Mouse (Mus musculus) adrenal gland (tissue): ENCODE data around the gene Zfp1.

Source experiments
- intact Hi-C: fragments of 180-260 bp; cut with DNase I; formaldehyde crosslinking; loops from one replicate; pipeline ENCODE4 v1.15.1; 2025

Gene Zfp1

DNA sequence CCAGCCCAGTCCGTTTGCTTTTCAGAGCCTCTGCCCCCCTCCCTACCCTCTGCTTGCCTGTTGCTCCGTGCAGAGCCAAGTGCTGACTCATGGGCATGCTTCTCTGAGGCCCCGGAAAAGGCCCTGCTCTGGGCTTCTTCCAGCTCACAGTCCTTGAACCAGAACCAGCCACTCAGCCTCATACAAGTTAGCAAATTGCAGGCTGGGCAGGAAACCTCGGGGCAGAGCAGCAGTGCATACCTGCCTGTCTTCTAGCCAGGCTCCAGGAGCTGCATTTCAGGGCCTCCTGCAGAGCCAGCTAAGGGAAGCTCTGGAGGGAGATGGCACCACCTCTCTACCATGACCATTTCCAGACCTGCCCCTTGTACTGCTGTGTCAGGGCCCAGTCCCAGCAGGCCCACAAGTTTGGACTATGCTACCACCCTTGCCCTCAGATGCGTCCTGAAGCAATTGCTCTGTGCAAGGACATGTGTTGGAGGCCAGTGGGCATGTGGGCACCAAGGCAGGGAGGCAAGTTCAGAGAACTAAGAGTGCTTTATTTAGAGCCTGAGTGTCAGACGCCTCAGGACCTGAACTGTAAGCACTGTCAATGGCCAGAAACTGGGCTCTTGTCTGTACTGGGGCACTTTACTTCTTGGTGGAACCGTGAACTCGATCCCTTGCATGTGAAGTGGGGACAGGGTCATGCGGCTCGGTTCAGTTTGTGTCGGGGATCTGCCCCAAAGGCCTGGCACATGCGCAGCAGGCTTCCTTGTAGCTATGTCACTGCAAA is 18.9 kb upstream of the Zfp1 start:
- intact Hi-C loops: loop anchor here (1.0 kb wide), 1 partner anchor 88 kb away; the partner anchor contains the start of gene Znrf1

DNA sequence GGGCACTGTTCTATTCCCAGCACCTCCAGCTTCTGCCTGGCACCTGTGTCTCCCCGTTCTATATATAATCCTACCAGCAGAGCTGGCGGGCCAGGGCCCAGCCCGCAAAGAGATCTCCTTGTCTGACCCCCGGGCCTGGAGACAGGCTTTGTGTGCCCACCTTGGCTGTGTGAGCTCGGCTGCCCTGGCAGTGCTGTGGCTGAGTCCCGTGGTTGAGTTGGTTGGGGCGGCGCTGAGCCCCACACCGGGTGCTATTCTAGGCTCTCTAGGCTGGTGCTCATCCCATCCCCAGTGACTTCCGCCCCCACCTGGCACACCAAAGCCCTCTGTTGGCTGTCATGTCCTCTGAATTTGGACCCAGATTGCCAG is 18.4 kb upstream of the Zfp1 start:
- intact Hi-C loops: loop anchor here (1.0 kb wide), 1 partner anchor 89 kb away; the partner anchor contains the start of gene Znrf1

GRCm38 (mm10) chr8:111625694-111626527 is 17.3 kb upstream of the Zfp1 start:
- intact Hi-C loops: no loop called here

DNA sequence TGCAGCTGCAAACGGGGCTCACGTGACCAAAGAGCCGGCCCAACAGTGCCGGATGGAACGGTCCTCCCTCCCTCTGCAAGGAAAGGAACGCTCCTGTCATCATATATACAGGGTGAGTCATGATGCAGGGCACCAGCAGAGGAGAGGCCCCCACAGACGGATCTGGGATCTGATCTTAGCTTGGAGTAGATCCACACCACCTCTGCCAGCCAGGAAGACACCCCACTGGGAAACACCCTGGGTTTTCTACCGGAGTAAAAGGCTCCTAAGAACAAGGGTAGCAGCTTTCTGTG is 16.7 kb upstream of the Zfp1 start:
- intact Hi-C loops: no loop called here

DNA sequence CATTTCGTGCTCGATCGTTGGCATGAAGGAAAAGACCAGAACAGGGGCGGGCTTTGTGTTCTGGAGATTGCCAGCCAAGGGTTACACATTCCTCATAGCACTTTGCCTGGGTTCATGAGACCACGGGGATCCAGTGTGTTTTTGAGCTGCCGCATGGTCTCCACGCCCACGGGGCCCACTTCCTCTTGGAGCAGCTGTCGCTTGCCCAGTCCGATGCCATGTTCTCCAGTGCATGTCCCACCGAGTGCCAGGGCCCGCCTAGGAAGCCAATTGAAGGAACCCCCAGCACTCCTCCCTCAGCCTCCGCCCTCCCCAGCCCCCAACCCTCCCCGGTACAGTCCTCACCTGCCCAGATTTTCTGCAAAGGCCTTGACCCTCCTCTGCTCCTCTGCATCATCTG is 16.3 kb upstream of the Zfp1 start:
- intact Hi-C loops: no loop called here

GRCm38 (mm10) chr8:111627923-111628322 is 15.3 kb upstream of the Zfp1 start:
- intact Hi-C loops: no loop called here

DNA sequence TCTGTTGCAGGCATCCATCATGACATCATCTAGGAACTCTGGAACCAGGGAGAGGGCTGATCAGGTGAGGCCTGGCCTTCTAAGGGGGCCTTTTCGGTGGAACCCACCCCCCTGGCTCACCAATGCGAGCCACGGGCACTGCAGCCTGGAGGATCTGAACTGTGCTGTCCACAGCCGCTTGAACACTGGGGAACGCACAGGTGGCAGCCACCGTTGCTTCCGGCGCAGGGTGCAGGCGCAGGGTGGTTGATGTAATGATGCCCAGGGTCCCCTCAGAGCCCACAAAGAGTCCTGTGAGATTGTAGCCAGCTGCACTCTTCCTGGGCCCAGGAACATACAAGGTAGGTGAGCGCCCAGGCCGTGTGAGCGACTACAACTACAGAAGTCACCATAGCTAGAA is 14.8 kb upstream of the Zfp1 start:
- intact Hi-C loops: no loop called here

GRCm38 (mm10) chr8:111628894-111629501 is 14.2 kb upstream of the Zfp1 start:
- intact Hi-C loops: no loop called here

DNA sequence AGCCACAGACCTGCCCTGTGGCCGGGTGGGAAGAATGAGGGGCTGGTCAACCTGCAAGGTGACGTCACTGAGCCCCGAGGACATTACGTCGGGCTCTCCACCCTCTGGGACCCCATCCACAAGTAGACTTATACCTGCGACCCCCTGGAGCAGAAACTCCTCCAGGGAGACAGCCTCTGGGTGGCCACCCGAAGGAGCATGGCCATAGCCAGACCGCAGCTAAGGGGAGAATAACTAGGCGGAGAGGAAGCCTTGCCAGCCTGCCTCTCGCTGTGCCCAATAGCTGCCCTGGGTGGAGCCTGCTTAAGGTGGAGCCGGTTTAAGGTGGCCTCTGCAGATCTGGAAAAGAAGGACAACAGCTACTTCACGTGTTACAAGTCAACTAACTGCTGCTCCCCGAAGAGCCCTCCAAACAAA is 13.1 kb upstream of the Zfp1 start, which contains the start of gene Ldhd:
Gene Ldhd (minus strand): TSS at position 270 of the 417 bp plus-strand sequence.
- intact Hi-C loops: no loop called here

GRCm38 (mm10) chr8:111631589-111631988 is 11.6 kb upstream of the Zfp1 start:
- intact Hi-C loops: no loop called here

- intact Hi-C loops: no loop called here
These were observed 10.2 kb upstream of the Zfp1 start for GRCm38 (mm10) chr8:111632976-111633375.

DNA sequence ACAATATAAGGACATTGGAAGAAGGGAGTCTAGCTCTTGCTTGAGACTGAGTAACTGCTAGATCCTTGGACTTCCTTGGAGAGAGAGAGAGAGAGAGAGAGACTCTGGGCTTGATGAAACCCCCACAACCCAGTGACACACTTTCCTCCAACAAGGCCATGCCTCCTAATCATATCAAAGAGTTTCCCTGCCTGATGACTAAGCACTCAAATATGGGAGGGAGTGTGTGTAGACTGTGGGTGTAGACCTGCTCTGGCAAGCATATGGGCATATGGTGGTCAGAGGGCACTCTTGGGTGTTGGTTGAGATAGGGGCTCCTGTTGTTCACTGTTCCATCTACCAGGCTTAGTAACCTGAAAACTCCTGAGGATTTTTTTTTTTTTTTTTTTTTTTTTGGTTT is 5.1 kb upstream of the Zfp1 start:
- intact Hi-C loops: no loop called here

DNA sequence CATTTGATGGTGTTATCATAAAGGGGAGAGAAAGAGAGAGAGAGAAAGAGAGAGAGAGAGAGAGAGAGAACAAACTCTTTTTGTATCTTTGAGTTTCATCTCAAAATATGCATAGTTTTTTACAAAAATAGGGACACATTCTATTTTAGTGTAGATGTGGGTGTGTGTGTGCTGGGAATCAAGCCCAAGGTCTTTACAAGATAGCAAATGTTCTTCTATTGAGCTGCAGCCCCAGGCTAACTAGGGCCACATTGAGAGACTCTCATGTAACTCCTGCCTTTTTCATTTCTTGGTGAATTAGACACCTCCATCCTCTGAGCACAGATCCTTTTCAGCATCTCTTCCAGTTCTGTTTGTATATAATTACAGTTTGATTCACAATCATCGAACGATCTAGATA is 2.1 kb upstream of the Zfp1 start:
- intact Hi-C loops: loop anchor here (5.0 kb wide), 1 partner anchor 104 kb away; the partner anchor contains the start of gene Znrf1

DNA sequence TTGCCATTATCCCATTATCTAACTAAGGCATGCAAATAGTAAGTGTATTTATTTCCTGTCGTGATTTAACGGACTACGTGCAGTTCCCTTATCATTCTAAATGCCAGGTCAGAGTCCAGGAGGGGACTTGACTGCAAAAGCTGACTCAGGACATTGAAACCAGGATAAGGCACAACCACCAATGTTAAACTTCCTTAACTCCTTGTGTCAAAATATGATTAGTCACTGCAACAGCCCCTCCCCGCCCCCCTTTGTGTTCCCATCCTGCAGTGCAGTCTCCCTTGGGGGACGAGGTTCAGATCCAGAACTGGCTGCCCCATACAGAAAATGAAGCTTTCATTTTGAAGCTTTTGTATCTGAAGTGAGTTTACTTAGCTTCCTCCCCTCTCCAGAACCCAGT is 705 bp upstream of the Zfp1 start:
- intact Hi-C loops: loop anchor here (5.0 kb wide), 1 partner anchor 105 kb away; the partner anchor contains the start of gene Znrf1

- intact Hi-C loops: loop anchor here (5.0 kb wide), 1 partner anchor 106 kb away; the partner anchor contains the start of gene Znrf1
These were observed 300 bp upstream of the Zfp1 start for GRCm38 (mm10) chr8:111642939-111643263.

GRCm38 (mm10) chr8:111644286-111645051 is 1.3 kb downstream of the Zfp1 start:
- intact Hi-C loops: loop anchor here (5.0 kb wide), 1 partner anchor 107 kb away; the partner anchor contains the start of gene Znrf1

- intact Hi-C loops: no loop called here
These were observed 2.5 kb downstream of the Zfp1 start for GRCm38 (mm10) chr8:111645715-111646114.

- intact Hi-C loops: no loop called here
These were observed 5.6 kb downstream of the Zfp1 start for GRCm38 (mm10) chr8:111648834-111649233.

- intact Hi-C loops: no loop called here
These were observed 7.5 kb downstream of the Zfp1 start for GRCm38 (mm10) chr8:111650651-111651050.

DNA sequence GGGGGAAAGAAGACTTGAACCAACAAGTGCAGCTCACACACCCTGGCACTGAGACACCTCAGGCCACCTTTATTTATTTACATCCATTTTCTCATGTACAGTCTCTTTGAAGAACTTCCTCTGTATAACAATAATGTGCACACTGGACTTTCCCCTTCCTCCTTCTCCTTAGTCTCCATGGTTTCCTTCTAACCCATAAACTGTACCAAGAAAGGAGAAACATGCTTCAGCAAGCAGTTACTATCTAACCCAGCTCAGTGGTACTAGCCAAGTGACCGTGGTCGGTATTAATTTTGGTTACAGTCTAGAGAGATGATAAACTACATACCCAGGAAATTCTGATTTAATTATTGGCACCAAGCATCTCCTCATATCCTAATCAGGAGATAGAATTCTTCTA is 10.3 kb downstream of the Zfp1 start:
- intact Hi-C loops: no loop called here

DNA sequence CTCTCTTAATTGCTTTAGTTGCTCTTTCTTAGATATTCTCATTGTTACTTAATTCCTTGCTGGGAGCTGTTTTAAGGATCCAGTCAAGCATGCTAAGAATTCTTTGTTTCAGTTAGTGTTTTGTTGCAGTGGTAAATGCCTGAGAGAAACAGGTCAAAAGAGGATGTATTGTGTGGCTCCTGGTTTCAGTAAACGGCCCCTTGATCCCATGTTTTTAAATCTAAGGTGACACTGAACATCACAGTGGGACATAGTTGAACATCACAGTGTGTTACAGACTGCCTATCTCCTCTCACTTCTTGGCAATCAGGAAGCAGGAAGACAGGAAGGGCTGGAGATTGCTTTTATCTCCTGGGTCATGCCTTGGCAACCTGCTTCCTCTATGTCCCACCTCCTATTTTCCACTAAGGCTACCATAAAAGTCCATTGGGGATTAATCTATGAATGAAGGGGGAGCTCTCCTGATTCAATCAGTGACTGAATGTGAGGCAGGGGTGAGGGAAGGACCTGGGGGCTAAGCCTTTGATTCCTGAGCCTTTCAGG is 14.2 kb downstream of the Zfp1 start:
- intact Hi-C loops: no loop called here
